Mouse (Mus musculus): Measurements from ENCODE around the gene Wdr63. TPM values are rescaled to one million over a fixed set of nuclear protein-coding genes. Genes with fewer than 3 reads are reported as not detected.

Gene Wdr63
- polyA plus RNA-seq, 1 experiment, result not detected

GRCm38 (mm10) chr3:146063146-146063545 is 44.8 kb downstream of the Wdr63 start:
- no peak for TF ChIP-seq GATA1 (IDR thresholded peaks at IDR 0.05; ENCODE audit: borderline replicate concordance, low read length)
- no peak for TF ChIP-seq FLI1 (IDR thresholded peaks at IDR 0.05; ENCODE audit: low read length)
- Histone ChIP-seq H3K36me3 (replicated peaks; ENCODE audit: low read length) (no peaks in the 10 kb centered on the region), H3K27me3 (replicated peaks) (peaks cover 8% of the 10 kb centered on the region), H3K4me1 (peaks cover 5% of the 10 kb centered on the region), H3K4me3 (replicated peaks) (no peak overlapping the region), H3K9me3 (no peaks in the 10 kb centered on the region)

- Histone ChIP-seq H3K4me1 (peaks cover 5% of the 10 kb centered on the region), H3K9me3 (no peaks in the 10 kb centered on the region), H3K36me3 (replicated peaks; ENCODE audit: low read length) (no peaks in the 10 kb centered on the region), H3K4me3 (replicated peaks) (peak overlapping the region; percentile 34), H3K27me3 (replicated peaks) (peaks cover 20% of the 10 kb centered on the region)
- TF ChIP-seq GATA1 (IDR thresholded peaks at IDR 0.05; ENCODE audit: borderline replicate concordance, low read length), result no peak
- no peak for TF ChIP-seq FLI1 (IDR thresholded peaks at IDR 0.05; ENCODE audit: low read length)
These were observed 48.5 kb downstream of the Wdr63 start for GRCm38 (mm10) chr3:146059356-146059926.

GRCm38 (mm10) chr3:146058263-146058662 is 49.7 kb downstream of the Wdr63 start:
- H3K27me3 ChIP-seq (replicated peaks), result peaks cover 24% of the 10 kb centered on the region
- H3K4me3 ChIP-seq (replicated peaks), result no peak overlapping the region
- peaks cover 5% of the 10 kb centered on the region for H3K4me1 ChIP-seq
- H3K36me3 ChIP-seq (replicated peaks; ENCODE audit: low read length), result no peaks in the 10 kb centered on the region
- no peak for TF ChIP-seq GATA1 (IDR thresholded peaks at IDR 0.05; ENCODE audit: borderline replicate concordance, low read length)
- no peak for TF ChIP-seq FLI1 (IDR thresholded peaks at IDR 0.05; ENCODE audit: low read length)
- H3K9me3 ChIP-seq, result no peaks in the 10 kb centered on the region

DNA sequence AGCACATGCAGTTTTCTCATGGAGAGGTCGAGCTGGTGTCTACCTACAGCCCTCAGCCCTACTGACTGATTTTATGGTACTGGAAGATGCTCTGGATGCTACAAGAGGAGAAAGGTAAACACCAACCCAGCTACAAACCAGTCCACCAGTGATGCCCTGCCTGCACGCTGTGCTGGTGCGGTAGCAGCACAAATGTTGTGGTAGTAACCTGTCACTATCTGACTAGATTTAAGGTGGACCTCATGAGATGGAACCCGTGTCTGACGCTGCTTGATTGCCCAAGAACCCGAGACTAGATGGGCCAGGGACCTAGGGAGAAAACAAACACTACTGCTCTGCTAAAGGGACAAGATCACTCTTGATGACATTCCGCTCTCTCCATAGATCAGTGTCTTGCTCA is 50.8 kb downstream of the Wdr63 start:
- no peak overlapping the region for H3K4me3 ChIP-seq (replicated peaks)
- TF ChIP-seq GATA1 (IDR thresholded peaks at IDR 0.05; ENCODE audit: borderline replicate concordance, low read length) (no peak), FLI1 (IDR thresholded peaks at IDR 0.05; ENCODE audit: low read length) (no peak)
- H3K9me3 ChIP-seq, result no peaks in the 10 kb centered on the region
- H3K36me3 ChIP-seq (replicated peaks; ENCODE audit: low read length), result no peaks in the 10 kb centered on the region
- peaks cover 5% of the 10 kb centered on the region for H3K4me1 ChIP-seq
- H3K27me3 ChIP-seq (replicated peaks), result peaks cover 24% of the 10 kb centered on the region

DNA sequence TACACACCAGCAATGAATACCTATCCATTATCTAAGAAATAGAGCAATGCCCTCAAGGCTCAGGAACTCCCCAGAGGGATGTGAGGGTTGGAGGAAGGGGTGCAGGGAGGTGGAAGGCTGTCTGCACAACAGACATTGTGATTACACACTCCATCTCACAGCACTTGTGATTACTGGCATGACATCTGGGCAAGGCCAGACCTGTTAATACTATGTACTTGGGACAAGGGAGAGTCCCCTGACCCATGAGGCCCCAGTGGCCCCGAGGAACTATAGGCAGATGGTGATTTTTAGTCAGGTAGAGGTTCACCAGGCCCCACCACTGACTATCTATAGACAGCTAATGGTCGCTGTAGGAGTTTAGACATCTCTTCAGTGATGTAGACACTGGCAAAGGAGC is 54.1 kb downstream of the Wdr63 start:
- Histone ChIP-seq H3K36me3 (replicated peaks; ENCODE audit: low read length) (no peaks in the 10 kb centered on the region), H3K9me3 (no peaks in the 10 kb centered on the region), H3K27me3 (replicated peaks) (peaks cover 23% of the 10 kb centered on the region), H3K4me1 (no peaks in the 10 kb centered on the region; the same call in 1 of the 2 replicates), H3K4me3 (replicated peaks) (no peak overlapping the region)
- TF ChIP-seq GATA1 (IDR thresholded peaks at IDR 0.05; ENCODE audit: borderline replicate concordance, low read length) (no peak), FLI1 (IDR thresholded peaks at IDR 0.05; ENCODE audit: low read length) (no peak)

DNA sequence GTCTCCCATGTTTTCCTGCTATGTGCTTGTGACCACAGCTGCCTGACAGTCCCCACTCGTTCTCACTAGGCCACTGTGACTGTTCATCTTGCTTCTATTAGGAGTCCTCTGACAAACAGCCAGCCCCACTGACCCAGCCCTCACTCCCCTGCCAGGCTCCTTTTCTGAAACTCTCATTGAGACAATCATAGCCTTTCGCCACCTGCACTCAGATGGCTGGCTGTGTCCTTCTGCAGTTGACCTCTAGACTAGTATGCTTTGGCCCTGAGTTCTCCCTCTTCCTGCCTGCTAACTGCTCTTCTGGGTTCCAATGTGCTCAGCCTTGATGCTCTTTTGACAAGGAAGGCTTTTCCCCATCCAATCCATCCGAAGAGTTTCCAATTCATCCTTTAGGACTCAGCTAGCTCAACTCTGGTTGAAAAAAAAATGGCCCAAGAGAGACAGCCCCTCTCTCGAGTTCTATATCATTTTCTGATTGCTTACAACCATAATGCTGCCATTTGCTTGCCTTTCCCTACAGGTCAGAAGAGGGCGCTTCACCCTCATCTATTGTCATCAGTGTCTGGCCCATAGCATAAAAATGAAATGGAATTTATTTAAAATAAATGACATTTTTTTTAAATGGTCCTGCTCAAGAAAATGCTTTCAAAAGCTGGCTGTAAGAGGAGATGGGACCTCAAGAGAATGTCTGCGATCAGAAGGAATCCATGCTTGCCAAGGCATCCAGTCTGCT is 54.7 kb downstream of the Wdr63 start:
- TF ChIP-seq FLI1 (IDR thresholded peaks at IDR 0.05; ENCODE audit: low read length) (no peak), GATA1 (IDR thresholded peaks at IDR 0.05; ENCODE audit: borderline replicate concordance, low read length) (no peak)
- H3K4me1 ChIP-seq, result no peaks in the 10 kb centered on the region; the same call in 1 of the 2 replicates
- no peak overlapping the region for H3K4me3 ChIP-seq (replicated peaks)
- H3K27me3 ChIP-seq (replicated peaks), result peaks cover 26% of the 10 kb centered on the region
- H3K9me3 ChIP-seq, result no peaks in the 10 kb centered on the region
- no peaks in the 10 kb centered on the region for H3K36me3 ChIP-seq (replicated peaks; ENCODE audit: low read length)

DNA sequence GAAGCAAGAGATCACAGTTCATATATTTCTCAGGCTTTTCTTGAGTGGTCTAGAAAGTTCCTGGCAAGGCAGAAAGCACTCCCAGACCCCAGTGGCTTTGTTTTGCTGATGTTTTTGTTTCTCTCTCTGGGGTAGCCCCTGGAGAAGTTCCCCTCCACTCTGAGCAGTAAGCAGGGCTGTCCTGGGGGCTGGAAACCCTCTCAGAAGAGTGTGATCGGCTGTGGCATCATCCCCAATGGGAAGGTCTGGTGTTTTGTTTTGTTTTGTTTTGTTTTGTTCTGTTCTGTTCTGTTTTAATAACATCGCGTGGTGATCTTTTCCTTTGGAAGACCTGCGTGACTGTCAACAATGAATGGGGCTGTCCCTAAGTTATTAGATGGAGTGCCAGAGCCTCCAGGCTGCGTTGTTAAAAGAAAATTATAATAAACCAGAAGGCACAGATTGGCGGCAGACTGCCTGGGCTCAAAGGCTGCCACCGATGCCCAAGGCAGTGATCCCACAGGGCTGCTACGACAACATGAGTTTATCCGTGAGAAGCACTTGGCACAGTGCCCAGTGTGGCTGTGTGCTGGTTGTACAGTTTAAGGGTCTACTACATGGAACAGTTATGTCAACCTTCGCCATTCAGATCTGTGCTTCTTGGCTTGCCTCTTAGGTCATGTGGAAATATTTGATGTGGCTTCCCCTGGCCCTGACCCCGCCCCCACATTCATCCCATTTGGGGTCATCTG is 56.5 kb downstream of the Wdr63 start:
- no peak for TF ChIP-seq FLI1 (IDR thresholded peaks at IDR 0.05; ENCODE audit: low read length)
- no peak for TF ChIP-seq GATA1 (IDR thresholded peaks at IDR 0.05; ENCODE audit: borderline replicate concordance, low read length)
- no peaks in the 10 kb centered on the region for H3K36me3 ChIP-seq (replicated peaks; ENCODE audit: low read length)

GRCm38 (mm10) chr3:146049951-146050350 is 58.0 kb downstream of the Wdr63 start:
- H3K9me3 ChIP-seq, result no peaks in the 10 kb centered on the region
- H3K4me3 ChIP-seq (replicated peaks), result no peak overlapping the region
- H3K27me3 ChIP-seq (replicated peaks), result peaks cover 17% of the 10 kb centered on the region
- H3K4me1 ChIP-seq, result peaks cover 14% of the 10 kb centered on the region
- TF ChIP-seq FLI1 (IDR thresholded peaks at IDR 0.05; ENCODE audit: low read length) (no peak), GATA1 (IDR thresholded peaks at IDR 0.05; ENCODE audit: borderline replicate concordance, low read length) (no peak)
- no peaks in the 10 kb centered on the region for H3K36me3 ChIP-seq (replicated peaks; ENCODE audit: low read length)

More for the DNA sequence above, 56.5 kb downstream of the Wdr63 start:
- Histone ChIP-seq H3K4me3 (replicated peaks) (no peak overlapping the region), H3K4me1 (peaks cover 10% of the 10 kb centered on the region), H3K9me3 (no peaks in the 10 kb centered on the region), H3K27me3 (replicated peaks) (peaks cover 20% of the 10 kb centered on the region)

- Histone ChIP-seq H3K4me1 (peaks cover 19% of the 10 kb centered on the region), H3K9me3 (no peaks in the 10 kb centered on the region), H3K36me3 (replicated peaks; ENCODE audit: low read length) (no peaks in the 10 kb centered on the region), H3K4me3 (replicated peaks) (peak overlapping the region; percentile 83), H3K27me3 (replicated peaks) (peaks cover 10% of the 10 kb centered on the region)
- TF ChIP-seq GATA1 (IDR thresholded peaks at IDR 0.05; ENCODE audit: borderline replicate concordance, low read length), result no peak
- TF ChIP-seq FLI1 (IDR thresholded peaks at IDR 0.05; ENCODE audit: low read length), result no peak
These were observed 60.2 kb downstream of the Wdr63 start for GRCm38 (mm10) chr3:146047704-146048207.
